Mouse (Mus musculus) G1E-ER4 (cell line): ENCODE data around the gene Sgcd. TPM values are rescaled to one million over a fixed set of nuclear protein-coding genes. Genes with fewer than 3 reads are reported as not detected.

Experiments
- GATA1 ChIP-seq: IDR thresholded peaks from one replicate; pipeline ENCODE4 v1.8.0; 2012; ENCODE audit warnings: low read length, inconsistent platforms
- polyA plus RNA-seq: library from polyadenylated mRNA; stranded (reverse); fragments of >175 nt; gene quantifications from 2 replicates; pipeline ENCODE4 v1.2.3, GENCODE M21; 2012

Gene Sgcd
- polyA plus RNA-seq, 1 experiment = not detected

GRCm38 (mm10) chr11:46868594-46868993 is 1120.2 kb downstream of the Sgcd start:
- TF ChIP-seq GATA1 = no peak

GRCm38 (mm10) chr11:46864809-46865208 is 1124.0 kb downstream of the Sgcd start:
- no peak for TF ChIP-seq GATA1

GRCm38 (mm10) chr11:46848221-46848971 is 1140.4 kb downstream of the Sgcd start:
- TF ChIP-seq GATA1 = no peak

DNA sequence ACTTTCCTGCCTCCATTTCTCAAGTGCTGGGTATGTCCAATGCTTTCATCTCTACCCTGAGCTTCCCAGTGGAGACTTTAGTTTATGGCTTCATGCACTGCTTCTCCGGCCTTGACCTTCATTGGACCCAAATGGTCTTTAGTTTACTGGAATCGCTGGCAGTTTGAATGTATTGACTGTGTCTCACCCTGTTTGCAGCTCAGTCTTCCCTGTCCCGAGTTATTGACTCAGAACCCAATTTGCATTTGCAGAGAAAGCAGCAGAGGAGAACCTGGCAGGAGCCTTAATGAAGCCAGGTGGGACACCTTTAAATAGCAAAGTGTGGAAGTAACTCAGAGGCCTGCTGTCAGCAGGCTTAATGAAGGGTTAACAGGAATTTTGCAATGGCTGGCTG is 1140.9 kb downstream of the Sgcd start:
- no peak for TF ChIP-seq GATA1

GRCm38 (mm10) chr11:46846661-46847060 is 1142.1 kb downstream of the Sgcd start:
- TF ChIP-seq GATA1 = no peak
